Mouse (Mus musculus): Measurements from ENCODE around the gene Mapk8.

The Mapk8 gene

DNA sequence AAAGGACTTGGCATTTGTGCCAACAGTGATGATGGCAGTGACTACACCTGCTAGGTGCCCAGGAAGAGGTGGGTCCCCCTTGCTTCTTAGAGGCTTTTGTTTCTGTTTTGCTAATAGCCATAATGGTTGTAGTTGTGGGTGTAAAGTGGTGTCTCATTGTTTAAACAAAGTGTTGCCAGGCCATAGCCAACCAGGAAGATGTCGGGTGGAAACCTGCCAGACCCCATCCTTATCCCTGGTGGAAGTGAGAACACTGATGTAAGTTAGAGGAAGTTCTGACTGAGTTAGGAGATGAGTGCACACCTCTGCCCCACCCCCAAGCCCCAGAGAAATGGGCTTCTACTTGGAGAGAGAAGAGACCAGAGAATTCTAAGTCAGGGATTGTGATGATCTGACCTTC, 98.8 kb downstream of the Mapk8 start:
- peak; percentile 35 for DNase-seq (ENCODE audit: low spot score)

- peak; percentile 71 for DNase-seq (ENCODE audit: low spot score)
Measured at GRCm38 (mm10) chr14:33347738-33348137, 99.2 kb downstream of the Mapk8 start.

DNA sequence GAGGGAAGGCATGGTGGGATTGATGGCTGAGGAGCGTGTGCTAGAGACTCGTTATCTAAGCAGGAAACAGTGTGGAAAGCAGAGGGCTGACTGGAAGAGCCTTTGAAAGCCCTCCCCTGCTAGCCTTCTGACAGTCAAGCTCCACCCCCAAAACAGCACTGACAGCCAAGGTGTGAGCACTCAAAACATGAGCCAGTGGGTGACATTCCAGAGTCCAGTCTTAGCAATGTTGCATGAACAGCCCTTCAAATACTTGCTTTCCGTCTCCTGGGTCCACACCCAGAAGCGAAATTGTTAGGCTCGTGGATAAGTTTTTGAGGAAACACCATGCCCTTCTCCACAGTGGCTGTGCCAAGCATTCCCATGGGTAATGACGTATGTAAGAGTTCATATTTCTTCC, 100.4 kb downstream of the Mapk8 start:
- peak; percentile 71 for DNase-seq (ENCODE audit: low spot score)

GRCm38 (mm10) chr14:33343131-33343725, 103.7 kb downstream of the Mapk8 start:
- no peak for DNase-seq (ENCODE audit: low spot score)

GRCm38 (mm10) chr14:33338684-33339083, 108.3 kb downstream of the Mapk8 start:
- DNase-seq (ENCODE audit: low spot score): no peak

DNA sequence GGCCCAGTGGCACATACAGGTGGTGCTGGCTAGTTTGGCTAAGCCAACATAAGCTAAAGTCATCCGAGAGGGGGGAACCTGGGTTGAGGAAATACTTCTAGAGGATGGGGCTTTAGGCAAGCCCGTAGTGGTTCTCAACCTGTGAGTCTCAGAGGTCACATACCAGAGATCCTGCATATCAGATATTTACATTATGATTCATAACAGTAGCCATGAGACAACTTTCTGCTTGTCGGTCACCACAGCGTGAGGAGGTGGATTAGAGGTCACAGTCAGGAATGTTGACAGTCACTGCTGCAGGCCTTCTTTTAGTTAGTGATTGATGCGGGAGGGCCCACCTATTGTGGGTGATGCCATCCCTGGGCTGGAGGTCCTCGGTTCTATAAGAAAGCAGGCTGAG, 111.2 kb downstream of the Mapk8 start:
- DNase-seq (ENCODE audit: low spot score): no peak

- no peak for DNase-seq (ENCODE audit: low spot score)
Measured at GRCm38 (mm10) chr14:33334402-33334801, 112.6 kb downstream of the Mapk8 start.

GRCm38 (mm10) chr14:33333833-33334232, 113.1 kb downstream of the Mapk8 start:
- DNase-seq (ENCODE audit: low spot score): no peak

- DNase-seq (ENCODE audit: low spot score): no peak
Measured at GRCm38 (mm10) chr14:33331627-33332026, 115.3 kb downstream of the Mapk8 start.

DNA sequence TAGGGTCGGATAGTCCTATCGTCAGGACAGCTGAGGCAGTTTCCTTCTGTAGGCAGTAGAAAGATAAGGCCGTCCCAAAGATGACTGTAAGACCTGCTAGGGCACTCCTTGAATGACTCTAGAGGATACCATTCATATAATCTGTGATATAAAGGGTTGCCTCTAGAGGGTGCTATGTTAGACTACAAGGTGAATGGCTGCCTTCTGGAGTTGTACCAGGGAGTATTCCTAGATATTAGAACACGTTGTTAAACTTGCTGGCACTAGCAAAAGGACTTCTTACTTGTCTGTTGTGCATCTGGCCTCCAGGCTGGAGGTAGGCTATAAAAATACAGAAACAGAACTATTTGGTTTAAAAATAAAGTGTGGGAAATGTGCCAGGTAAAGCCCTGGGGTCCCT, 116.0 kb downstream of the Mapk8 start:
- no peak for DNase-seq (ENCODE audit: low spot score)

DNA sequence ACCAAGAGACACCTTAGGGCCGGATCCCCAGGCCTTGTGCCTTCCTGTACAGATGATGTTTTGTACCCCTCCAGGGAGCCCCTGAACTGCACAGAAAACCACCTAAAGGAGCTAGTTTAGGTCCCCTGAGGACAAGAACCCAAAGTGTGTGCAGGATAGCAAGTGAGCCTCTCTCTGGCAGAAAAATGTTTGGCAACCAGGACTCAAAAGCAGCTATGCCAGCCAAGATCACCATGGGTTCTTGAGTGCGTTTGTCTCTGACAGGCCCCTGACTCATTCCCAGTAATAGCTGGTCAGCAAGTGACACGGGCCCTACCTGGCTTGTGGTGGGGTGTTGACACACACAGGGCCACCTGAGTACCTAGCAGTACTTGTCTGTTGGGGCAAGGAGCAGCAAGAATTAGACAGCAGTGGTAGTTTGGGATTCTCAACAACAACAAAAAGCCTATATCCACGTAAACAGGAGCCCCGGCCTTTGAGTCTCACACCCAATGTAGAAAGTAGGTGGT, 117.6 kb downstream of the Mapk8 start:
- DNase-seq (ENCODE audit: low spot score): no peak

DNA sequence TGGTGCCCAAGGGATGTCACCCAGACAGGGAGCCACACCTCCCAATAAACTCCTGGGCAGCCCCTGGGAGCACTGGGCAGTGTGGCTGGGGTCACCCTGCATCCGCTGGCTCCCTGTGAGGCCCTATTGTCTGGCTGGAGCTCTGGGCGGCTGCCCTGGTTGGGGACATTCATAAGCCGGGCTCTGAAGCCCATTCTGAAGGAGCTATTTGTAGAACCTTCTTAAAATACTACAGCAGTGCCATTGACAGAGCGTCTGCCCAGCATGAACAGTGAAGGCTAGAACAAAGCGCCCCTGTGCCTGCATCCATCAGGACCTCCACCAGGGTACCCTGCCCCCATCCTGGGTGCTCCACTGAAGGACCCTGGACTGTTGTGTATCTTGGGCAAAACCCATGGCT, 118.6 kb downstream of the Mapk8 start:
- DNase-seq (ENCODE audit: low spot score): no peak

All from lung, postnatal 25 days (tissue).